Mouse (Mus musculus): ENCODE measurements around the gene Gm16485.
A peak's percentile ranks its signal among the peaks of the same experiment; 100 is the strongest.

Gm16485 gene

DNA sequence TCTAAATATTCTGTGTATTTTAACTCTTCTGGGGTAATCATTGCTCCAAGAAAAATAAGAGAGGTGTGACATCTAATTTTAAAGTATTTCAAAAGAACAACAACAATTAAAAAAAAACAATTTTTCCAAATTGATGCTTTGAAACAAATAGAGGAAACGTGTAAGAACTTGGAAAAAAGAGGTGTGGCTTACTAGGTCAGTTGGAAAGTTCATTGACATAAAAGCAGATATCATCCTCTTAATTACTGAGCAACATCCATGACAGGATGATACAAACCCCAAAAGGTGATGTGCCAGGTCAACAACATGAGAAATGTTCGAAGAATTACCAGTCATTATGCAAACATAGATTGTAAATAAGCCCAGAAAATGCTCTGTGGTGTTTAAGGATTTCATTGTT, at the start of gene Gm16485:
Gene Gm16485, plus strand, starts transcription at position 301 of the 400 bp plus-strand sequence.
- H3K27me3 ChIP-seq (ENCODE audit: control insufficient read depth, insufficient read depth, low read length, poor library complexity, severe bottlenecking), result no peaks in the 10 kb centered on the region
- no peaks in the 10 kb centered on the region for H3K36me3 ChIP-seq (ENCODE audit: control insufficient read depth, insufficient read depth, low read length, poor library complexity, severe bottlenecking)
- DNase-seq (ENCODE audit: low read depth, low spot score), result no peak

GRCm38 (mm10) chr9:8927561-8927960, 44.0 kb upstream of the Gm16485 start:
- no peak for DNase-seq (ENCODE audit: low read depth, low spot score)
- H3K27me3 ChIP-seq (ENCODE audit: control insufficient read depth, insufficient read depth, low read length, poor library complexity, severe bottlenecking), result no peaks in the 10 kb centered on the region
- no peaks in the 10 kb centered on the region for H3K36me3 ChIP-seq (ENCODE audit: control insufficient read depth, insufficient read depth, low read length, poor library complexity, severe bottlenecking)

- DNase-seq (ENCODE audit: low read depth, low spot score), result no peak
Measured at GRCm38 (mm10) chr9:8937753-8938152, 33.8 kb upstream of the Gm16485 start.

GRCm38 (mm10) chr9:8953306-8953705, 18.3 kb upstream of the Gm16485 start:
- DNase-seq (ENCODE audit: low read depth, low spot score), result no peak
- Histone ChIP-seq H3K36me3 (ENCODE audit: control insufficient read depth, insufficient read depth, low read length, poor library complexity, severe bottlenecking) (no peaks in the 10 kb centered on the region), H3K27me3 (ENCODE audit: control insufficient read depth, insufficient read depth, low read length, poor library complexity, severe bottlenecking) (no peaks in the 10 kb centered on the region)

More at GRCm38 (mm10) chr9:8937753-8938152, 33.8 kb upstream of the Gm16485 start:
- Histone ChIP-seq H3K36me3 (ENCODE audit: control insufficient read depth, insufficient read depth, low read length, poor library complexity, severe bottlenecking) (no peaks in the 10 kb centered on the region), H3K27me3 (ENCODE audit: control insufficient read depth, insufficient read depth, low read length, poor library complexity, severe bottlenecking) (no peaks in the 10 kb centered on the region)

DNA sequence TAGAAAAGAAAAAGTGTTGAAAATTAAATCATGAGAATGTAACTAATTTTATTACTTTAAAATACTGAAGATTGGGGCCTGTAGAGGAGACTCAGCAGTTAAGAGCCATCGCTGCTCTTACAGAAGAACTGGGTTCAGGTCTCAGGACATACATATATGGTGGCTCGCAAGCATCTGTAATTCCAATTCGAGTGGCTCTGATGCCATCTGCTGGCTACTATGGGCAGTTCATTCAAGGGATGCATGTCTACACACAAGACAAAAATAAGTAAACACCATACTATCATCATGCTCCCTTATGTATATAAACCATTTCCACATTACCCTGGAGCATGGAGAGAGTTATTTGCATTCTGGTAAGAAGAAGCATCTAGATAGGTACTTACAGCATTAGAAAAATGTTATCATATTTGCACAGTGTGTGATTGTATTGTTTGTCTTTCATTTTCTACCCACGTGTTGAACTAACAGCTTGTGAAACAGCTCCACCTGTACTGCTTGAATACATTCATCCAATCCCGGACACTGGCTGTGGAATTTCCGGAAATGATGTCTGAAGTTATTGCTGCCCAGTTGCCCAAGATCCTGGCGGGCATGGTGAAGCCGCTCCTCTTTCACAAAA, 7.0 kb upstream of the Gm16485 start:
- no peaks in the 10 kb centered on the region for H3K27me3 ChIP-seq (ENCODE audit: control insufficient read depth, insufficient read depth, low read length, poor library complexity, severe bottlenecking)
- DNase-seq (ENCODE audit: low read depth, low spot score), result peak; percentile 28
- no peaks in the 10 kb centered on the region for H3K36me3 ChIP-seq (ENCODE audit: control insufficient read depth, insufficient read depth, low read length, poor library complexity, severe bottlenecking)

DNA sequence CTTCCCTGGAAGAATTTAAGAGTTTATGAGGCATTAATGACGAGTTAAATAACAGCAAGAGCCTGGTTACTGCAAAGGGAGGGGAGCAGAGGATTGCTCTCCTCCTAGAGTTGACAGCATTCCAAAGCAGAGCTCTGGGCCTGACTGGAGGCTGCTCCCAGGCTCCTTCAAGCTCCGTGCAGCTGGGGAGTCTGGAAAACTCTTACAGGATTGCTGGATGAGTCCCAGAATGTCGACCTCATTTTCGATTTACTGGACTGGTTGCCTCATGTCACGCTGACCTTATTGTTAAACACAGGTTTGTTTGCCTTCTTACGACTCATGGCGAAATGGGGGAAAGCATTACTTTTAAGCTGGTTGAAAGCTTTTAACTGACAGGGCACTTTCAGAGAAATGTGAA, 1.4 kb upstream of the Gm16485 start:
- Histone ChIP-seq H3K27me3 (ENCODE audit: control insufficient read depth, insufficient read depth, low read length, poor library complexity, severe bottlenecking) (no peaks in the 10 kb centered on the region), H3K36me3 (ENCODE audit: control insufficient read depth, insufficient read depth, low read length, poor library complexity, severe bottlenecking) (no peaks in the 10 kb centered on the region)
- no peak for DNase-seq (ENCODE audit: low read depth, low spot score)

DNA sequence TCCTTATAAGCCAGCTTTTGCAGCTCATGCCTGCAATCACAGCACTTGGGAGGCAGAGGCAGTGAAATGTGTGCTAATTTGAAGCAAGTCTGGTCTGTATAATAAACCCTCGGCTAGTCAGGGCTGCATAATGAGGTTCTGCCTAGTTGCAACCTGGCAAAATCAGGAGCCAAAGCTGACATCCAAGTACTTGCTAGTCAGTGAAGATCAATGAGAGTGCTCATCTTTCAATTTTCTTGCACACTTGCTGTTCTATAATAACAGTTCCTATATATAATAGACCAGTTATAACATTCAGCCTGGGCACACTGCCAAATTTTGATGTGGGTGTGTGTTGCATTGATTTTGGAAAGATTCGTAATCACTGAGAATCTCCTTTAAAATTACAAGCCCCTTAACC, 6.2 kb downstream of the Gm16485 start:
- no peak for DNase-seq (ENCODE audit: low read depth, low spot score)
- no peaks in the 10 kb centered on the region for H3K36me3 ChIP-seq (ENCODE audit: control insufficient read depth, insufficient read depth, low read length, poor library complexity, severe bottlenecking)

DNA sequence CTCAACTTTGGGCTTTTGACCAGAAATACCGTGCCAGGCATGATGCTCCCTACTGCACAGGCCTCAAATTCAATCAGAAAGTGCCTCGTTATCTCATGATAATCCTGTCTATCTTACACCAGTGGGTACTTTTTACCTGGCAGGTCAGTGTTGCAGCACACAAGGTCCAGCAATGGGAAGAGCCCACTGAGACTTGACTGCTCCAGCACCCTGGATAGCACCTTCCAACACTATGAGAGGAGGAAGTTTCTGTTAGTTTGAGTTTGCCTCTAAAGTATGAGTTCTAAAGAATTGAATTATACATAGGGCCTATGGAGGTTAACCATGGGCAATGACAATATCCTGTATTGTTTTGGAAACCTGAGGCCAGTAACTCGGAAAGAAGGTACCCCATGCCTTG, 10.7 kb downstream of the Gm16485 start:
- Histone ChIP-seq H3K36me3 (ENCODE audit: control insufficient read depth, insufficient read depth, low read length, poor library complexity, severe bottlenecking) (no peaks in the 10 kb centered on the region), H3K27me3 (ENCODE audit: control insufficient read depth, insufficient read depth, low read length, poor library complexity, severe bottlenecking) (no peaks in the 10 kb centered on the region)
- DNase-seq (ENCODE audit: low read depth, low spot score), result no peak

More for the DNA sequence above, 6.2 kb downstream of the Gm16485 start:
- no peaks in the 10 kb centered on the region for H3K27me3 ChIP-seq (ENCODE audit: control insufficient read depth, insufficient read depth, low read length, poor library complexity, severe bottlenecking)

DNA sequence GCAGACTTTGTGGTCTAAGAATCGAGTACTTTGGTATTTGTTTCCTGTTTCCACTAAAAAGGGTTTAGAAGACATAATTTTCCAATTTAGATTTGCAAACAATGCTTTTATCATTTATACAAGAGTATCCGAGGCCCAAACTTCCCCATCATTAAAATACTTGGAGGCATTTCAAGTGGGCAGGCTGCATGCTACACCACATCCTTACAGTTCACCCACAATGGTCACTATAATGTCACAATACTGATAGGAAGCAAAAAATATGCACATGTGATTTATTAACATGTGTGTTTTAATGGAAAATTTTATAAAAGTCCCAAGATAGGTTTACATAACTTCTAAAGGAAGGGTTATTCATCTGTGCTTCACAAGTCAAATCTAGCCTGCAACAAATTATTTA, 24.9 kb downstream of the Gm16485 start:
- Histone ChIP-seq H3K36me3 (ENCODE audit: control insufficient read depth, insufficient read depth, low read length, poor library complexity, severe bottlenecking) (no peaks in the 10 kb centered on the region), H3K27me3 (ENCODE audit: control insufficient read depth, insufficient read depth, low read length, poor library complexity, severe bottlenecking) (no peaks in the 10 kb centered on the region)
- no peak for DNase-seq (ENCODE audit: low read depth, low spot score)

GRCm38 (mm10) chr9:9001170-9001569, 29.6 kb downstream of the Gm16485 start:
- DNase-seq (ENCODE audit: low read depth, low spot score), result no peak
- H3K27me3 ChIP-seq (ENCODE audit: control insufficient read depth, insufficient read depth, low read length, poor library complexity, severe bottlenecking), result no peaks in the 10 kb centered on the region
- H3K36me3 ChIP-seq (ENCODE audit: control insufficient read depth, insufficient read depth, low read length, poor library complexity, severe bottlenecking), result no peaks in the 10 kb centered on the region

DNA sequence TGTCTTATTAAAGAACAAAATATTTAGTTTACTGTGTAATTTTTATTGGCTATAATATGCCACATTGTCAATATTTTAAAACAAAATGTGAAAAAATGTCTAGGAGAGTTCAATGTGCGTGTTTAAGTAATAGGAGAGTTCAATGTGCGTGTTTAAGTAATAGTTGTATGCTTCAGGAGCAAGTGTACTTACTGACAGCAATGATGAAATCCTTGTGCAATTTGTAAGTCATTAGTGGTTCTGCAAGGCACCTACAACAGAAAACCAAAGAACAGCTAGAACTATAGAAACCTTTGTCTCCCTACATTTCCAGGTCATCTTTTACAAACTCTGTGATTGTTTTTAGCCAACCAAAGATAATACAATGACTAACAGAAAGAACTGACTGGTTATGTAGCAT, 43.5 kb downstream of the Gm16485 start:
- no peaks in the 10 kb centered on the region for H3K27me3 ChIP-seq (ENCODE audit: control insufficient read depth, insufficient read depth, low read length, poor library complexity, severe bottlenecking)
- no peaks in the 10 kb centered on the region for H3K36me3 ChIP-seq (ENCODE audit: control insufficient read depth, insufficient read depth, low read length, poor library complexity, severe bottlenecking)
- DNase-seq (ENCODE audit: low read depth, low spot score), result no peak
